Mouse (Mus musculus): ENCODE measurements around the gene Ubc. TPM values are rescaled to one million over a fixed set of nuclear protein-coding genes. Genes with fewer than 3 reads are reported as not detected.

Ubc gene
- polyA plus RNA-seq, 1 experiment from 2014 or later = 1,012 TPM

GRCm38 (mm10) chr5:125357543-125358269 lies 32.3 kb downstream of the Ubc start:
- Histone ChIP-seq H3K27ac (no peak overlapping the region), H3K36me3 (no peaks in the 10 kb centered on the region), H3K27me3 (no peaks in the 10 kb centered on the region), H3K4me2 (no peak overlapping the region), H3K4me3 (no peak overlapping the region), H3K4me1 (peaks cover 25% of the 10 kb centered on the region), H3K9me3 (peaks cover 6% of the 10 kb centered on the region; the same call in 1 of the 2 replicates), H3K9ac (no peak overlapping the region)
- WGBS = 81% methylated on average over 12 of the region's 12 CpGs
- no peak for ATAC-seq (ENCODE audit: insufficient number of reproducible peaks, insufficient read depth, low FRiP score, low TSS enrichment, low read depth)

- Histone ChIP-seq H3K9ac (no peak overlapping the region), H3K4me3 (no peak overlapping the region), H3K27me3 (no peaks in the 10 kb centered on the region), H3K4me2 (no peak overlapping the region), H3K36me3 (no peaks in the 10 kb centered on the region), H3K27ac (no peak overlapping the region), H3K9me3 (peaks cover 6% of the 10 kb centered on the region; the same call in 1 of the 2 replicates), H3K4me1 (peaks cover 20% of the 10 kb centered on the region)
- WGBS = 40% methylated on average over 7 of the region's 7 CpGs
- ATAC-seq (ENCODE audit: insufficient number of reproducible peaks, insufficient read depth, low FRiP score, low TSS enrichment, low read depth) = no peak
Measured at GRCm38 (mm10) chr5:125355650-125356049, 34.4 kb downstream of the Ubc start.

- Histone ChIP-seq H3K4me3 (no peak overlapping the region), H3K4me1 (peaks cover 18% of the 10 kb centered on the region), H3K27me3 (no peaks in the 10 kb centered on the region), H3K4me2 (no peak overlapping the region), H3K9me3 (peaks cover 6% of the 10 kb centered on the region; the same call in 1 of the 2 replicates), H3K36me3 (no peaks in the 10 kb centered on the region), H3K27ac (no peak overlapping the region), H3K9ac (no peak overlapping the region)
- WGBS = 42% methylated on average over 7 of the region's 7 CpGs
- ATAC-seq (ENCODE audit: insufficient number of reproducible peaks, insufficient read depth, low FRiP score, low TSS enrichment, low read depth) = no peak
Measured at GRCm38 (mm10) chr5:125354885-125355492, 35.0 kb downstream of the Ubc start.

- H3K4me2 ChIP-seq = no peak overlapping the region
- H3K36me3 ChIP-seq = no peaks in the 10 kb centered on the region
Measured at GRCm38 (mm10) chr5:125352781-125353294, 37.2 kb downstream of the Ubc start.

GRCm38 (mm10) chr5:125351939-125352338 lies 38.1 kb downstream of the Ubc start:
- Histone ChIP-seq H3K9me3 (peaks cover 6% of the 10 kb centered on the region; the same call in 1 of the 2 replicates), H3K4me3 (no peak overlapping the region), H3K9ac (no peak overlapping the region), H3K4me2 (no peak overlapping the region), H3K27me3 (no peaks in the 10 kb centered on the region), H3K27ac (no peak overlapping the region), H3K4me1 (peaks cover 18% of the 10 kb centered on the region), H3K36me3 (no peaks in the 10 kb centered on the region)
- WGBS = 96% methylated on average over 5 of the region's 5 CpGs
- ATAC-seq (ENCODE audit: insufficient number of reproducible peaks, insufficient read depth, low FRiP score, low TSS enrichment, low read depth) = no peak

More at GRCm38 (mm10) chr5:125352781-125353294, 37.2 kb downstream of the Ubc start:
- Histone ChIP-seq H3K4me3 (no peak overlapping the region), H3K4me1 (peaks cover 18% of the 10 kb centered on the region), H3K9ac (no peak overlapping the region), H3K27ac (no peak overlapping the region), H3K9me3 (peaks cover 6% of the 10 kb centered on the region; the same call in 1 of the 2 replicates), H3K27me3 (no peaks in the 10 kb centered on the region)
- ATAC-seq (ENCODE audit: insufficient number of reproducible peaks, insufficient read depth, low FRiP score, low TSS enrichment, low read depth) = no peak
- 94% methylated on average over 5 of the region's 5 CpGs for WGBS

GRCm38 (mm10) chr5:125351057-125351456 lies 38.9 kb downstream of the Ubc start:
- Histone ChIP-seq H3K9me3 (peaks cover 6% of the 10 kb centered on the region; the same call in 1 of the 2 replicates), H3K4me2 (no peak overlapping the region), H3K4me1 (peaks cover 16% of the 10 kb centered on the region), H3K27ac (no peak overlapping the region), H3K9ac (no peak overlapping the region), H3K4me3 (no peak overlapping the region), H3K36me3 (no peaks in the 10 kb centered on the region), H3K27me3 (no peaks in the 10 kb centered on the region)
- 64% methylated on average over 8 of the region's 8 CpGs for WGBS
- no peak for ATAC-seq (ENCODE audit: insufficient number of reproducible peaks, insufficient read depth, low FRiP score, low TSS enrichment, low read depth)

- H3K27ac ChIP-seq = no peak overlapping the region
- H3K36me3 ChIP-seq = no peaks in the 10 kb centered on the region
- ATAC-seq (ENCODE audit: insufficient number of reproducible peaks, insufficient read depth, low FRiP score, low TSS enrichment, low read depth) = no peak
- H3K27me3 ChIP-seq = no peaks in the 10 kb centered on the region
- H3K4me3 ChIP-seq = no peak overlapping the region
- H3K4me1 ChIP-seq = no peaks in the 10 kb centered on the region
- H3K9ac ChIP-seq = no peak overlapping the region
- no peak overlapping the region for H3K4me2 ChIP-seq
- peaks cover 6% of the 10 kb centered on the region; the same call in 1 of the 2 replicates for H3K9me3 ChIP-seq
- 59% methylated on average over 3 of the region's 3 CpGs for WGBS
Measured at GRCm38 (mm10) chr5:125349391-125349790, 40.6 kb downstream of the Ubc start.

- Histone ChIP-seq H3K4me1 (no peaks in the 10 kb centered on the region), H3K36me3 (no peaks in the 10 kb centered on the region), H3K27me3 (no peaks in the 10 kb centered on the region), H3K4me2 (no peak overlapping the region), H3K9me3 (peaks cover 6% of the 10 kb centered on the region; the same call in 1 of the 2 replicates), H3K4me3 (no peak overlapping the region), H3K9ac (no peak overlapping the region), H3K27ac (no peak overlapping the region)
- WGBS = 33% methylated on average over 8 of the region's 8 CpGs
- ATAC-seq (ENCODE audit: insufficient number of reproducible peaks, insufficient read depth, low FRiP score, low TSS enrichment, low read depth) = no peak
Measured at GRCm38 (mm10) chr5:125348487-125348886, 41.5 kb downstream of the Ubc start.

- 66% methylated on average over 7 of the region's 7 CpGs for WGBS
- Histone ChIP-seq H3K27ac (no peak overlapping the region), H3K27me3 (no peaks in the 10 kb centered on the region), H3K9me3 (peaks cover 4% of the 10 kb centered on the region; the same call in 1 of the 2 replicates), H3K36me3 (no peaks in the 10 kb centered on the region), H3K4me2 (no peak overlapping the region), H3K4me1 (no peaks in the 10 kb centered on the region), H3K9ac (no peak overlapping the region), H3K4me3 (no peak overlapping the region)
- no peak for ATAC-seq (ENCODE audit: insufficient number of reproducible peaks, insufficient read depth, low FRiP score, low TSS enrichment, low read depth)
Measured at GRCm38 (mm10) chr5:125348067-125348466, 41.9 kb downstream of the Ubc start.

GRCm38 (mm10) chr5:125344296-125344695 lies 45.7 kb downstream of the Ubc start:
- Histone ChIP-seq H3K9ac (no peak overlapping the region), H3K4me2 (no peak overlapping the region), H3K27me3 (no peaks in the 10 kb centered on the region), H3K9me3 (no peaks in the 10 kb centered on the region), H3K4me3 (no peak overlapping the region), H3K4me1 (peaks cover 17% of the 10 kb centered on the region), H3K36me3 (no peaks in the 10 kb centered on the region), H3K27ac (no peak overlapping the region)
- ATAC-seq (ENCODE audit: insufficient number of reproducible peaks, insufficient read depth, low FRiP score, low TSS enrichment, low read depth) = no peak
- WGBS = 94% methylated on average over 6 of the region's 6 CpGs

GRCm38 (mm10) chr5:125341459-125342090 lies 48.4 kb downstream of the Ubc start:
- no peak for ATAC-seq (ENCODE audit: insufficient number of reproducible peaks, insufficient read depth, low FRiP score, low TSS enrichment, low read depth)
- 44% methylated on average over 14 of the region's 14 CpGs for WGBS
- H3K27ac ChIP-seq = no peak overlapping the region
- peak overlapping the region; percentile 77; the same call in 1 of the 2 replicates for H3K9ac ChIP-seq
- H3K4me1 ChIP-seq = peaks cover 25% of the 10 kb centered on the region
- no peaks in the 10 kb centered on the region for H3K9me3 ChIP-seq
- H3K4me2 ChIP-seq = peak overlapping the region; percentile 98
- H3K4me3 ChIP-seq = peak overlapping the region; percentile 66
- H3K36me3 ChIP-seq = no peaks in the 10 kb centered on the region
- H3K27me3 ChIP-seq = no peaks in the 10 kb centered on the region
